Comparison of ENCODE assay signal across 20 mouse cellular contexts in genomic region chr11:55133204-55133603, GRCm38 (mm10). TPM values are rescaled to one million over a fixed set of nuclear protein-coding genes. Genes with fewer than 3 reads are reported as not detected.
"Had no signal": no experiment of that assay in that cellular context is flagged by ENCODE, and none has a peak within 500 bp of the region (broad histone marks: within the 10 kb centered on the region; RNA-seq: fewer than 3 reads in every experiment).

No protein-coding gene starts in this region.

- H3K36me3 ChIP-seq: neural tube, embryonic 13.5 days; neural tube, embryonic 15.5 days; stomach, embryonic 15.5 days had no signal

- H3K4me3 ChIP-seq: neural tube, embryonic 13.5 days; neural tube, embryonic 15.5 days; stomach, embryonic 15.5 days had no signal

- H3K27ac ChIP-seq: neural tube, embryonic 13.5 days; neural tube, embryonic 15.5 days; stomach, embryonic 15.5 days; stomach, postnatal 0 days had no signal

- H3K9me3 ChIP-seq: neural tube, embryonic 13.5 days; neural tube, embryonic 15.5 days; stomach, embryonic 15.5 days had no signal

- H3K4me1 ChIP-seq: neural tube, embryonic 13.5 days; neural tube, embryonic 15.5 days; stomach, embryonic 15.5 days had no signal

- DNase-seq: retina, postnatal 1 day; right cerebral cortex, adult 18-20 months; right cerebral cortex, postnatal 14 days; right cerebral cortex, postnatal 25 days; right cerebral cortex, postnatal 4 days; spleen, adult 18-20 months; thymus, adult 18-20 months; thymus, adult 2 months; thymus, postnatal 14 days; thymus, postnatal 25 days; thymus, postnatal 36 days; thymus, postnatal 4 days had no signal

- H3K27me3 ChIP-seq: neural tube, embryonic 13.5 days; neural tube, embryonic 15.5 days; stomach, embryonic 15.5 days had no signal

- H3K4me2 ChIP-seq: neural tube, embryonic 13.5 days; neural tube, embryonic 15.5 days; stomach, embryonic 15.5 days had no signal

- H3K9ac ChIP-seq: neural tube, embryonic 13.5 days; neural tube, embryonic 15.5 days; stomach, embryonic 15.5 days had no signal

RNA-seq across cellular contexts. Expression of gene Slc36a3, which starts 18.3 kb away (rescaled TPM):
- polyA plus RNA-seq: neural tube, embryonic 13.5 days; neural tube, embryonic 14.5 days; neural tube, embryonic 15.5 days; stomach, embryonic 14.5 days; stomach, embryonic 16.5 days had no signal

RNA-seq across cellular contexts. Expression of gene Slc36a2, which starts 51.7 kb away (rescaled TPM):
- total RNA-seq: neutrophil, adult 5-6 weeks had no signal

RNA-seq across cellular contexts. Expression of gene Ccdc69, which starts 55.3 kb away (rescaled TPM):
- polyA plus RNA-seq: neural tube, embryonic 14.5 days had no signal
